21 mouse cellular contexts compared by ENCODE assay signal in the genomic region with DNA sequence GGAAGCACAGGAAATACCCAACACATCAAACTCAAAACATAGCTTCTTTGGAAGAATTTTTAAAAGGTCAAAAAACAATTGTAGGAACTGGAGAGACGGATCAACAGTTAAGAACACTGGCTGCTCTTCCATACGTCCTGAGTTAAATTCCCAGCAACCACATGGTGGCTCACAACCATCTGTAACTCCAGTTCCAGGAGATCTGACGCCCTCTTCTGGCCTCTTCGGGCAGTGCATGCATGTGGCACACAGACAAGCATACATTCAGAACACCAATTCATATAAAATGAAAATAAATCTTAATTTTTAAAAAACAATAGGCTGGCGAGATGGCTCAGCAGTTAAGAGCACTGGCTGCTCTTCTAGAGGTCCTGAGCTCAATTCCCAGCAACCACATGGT. TPM values are rescaled to one million over a fixed set of nuclear protein-coding genes. Genes with fewer than 3 reads are reported as not detected.
DNase-seq lines count a peak whose midpoint lies in the region; ATAC-seq and TF ChIP-seq lines count a peak whose summit lies in the region.
"Not testable (repeated sequence)": the region's sequence is repeated elsewhere in the genome, so short reads cannot be mapped to it uniquely, and the experiment has no call there.
"Had no signal": no experiment of that assay in that cellular context is flagged by ENCODE, and none has a peak within 500 bp of the region (broad histone marks: within the 10 kb centered on the region; RNA-seq: fewer than 3 reads in every experiment).

No protein-coding gene starts in this region.

- not testable (repeated sequence) for H3K9me3 ChIP-seq in ES-Bruce4 (replicated peaks; ENCODE audit: control insufficient read depth, insufficient read depth, low read length, poor library complexity, severe bottlenecking); intestine, postnatal 0 days (ENCODE audit: control insufficient read depth); lung, embryonic 14.5 days (ENCODE audit: low read depth, low read length)

- not testable (repeated sequence) for H3K36me3 ChIP-seq in ES-Bruce4 (ENCODE audit: control insufficient read depth, insufficient read depth, low read length, poor library complexity, severe bottlenecking); intestine, postnatal 0 days (ENCODE audit: control insufficient read depth, insufficient read depth); lung, embryonic 14.5 days (ENCODE audit: insufficient read depth); testis, adult 2 months (ENCODE audit: control insufficient read depth, insufficient read depth, low read length)

- H3K4me3 ChIP-seq in ES-Bruce4 (ENCODE audit: low read depth, low read length); intestine, postnatal 0 days (ENCODE audit: low read depth, low read length); lung, embryonic 14.5 days (ENCODE audit: low read depth, low read length): not testable (repeated sequence)
- H3K4me3 ChIP-seq in testis, adult 2 months (ENCODE audit: control insufficient read depth, low read depth, low read length), result peak overlapping the region; percentile 34

- not testable (repeated sequence) for H3K9ac ChIP-seq in ES-Bruce4 (ENCODE audit: low read depth, poor library complexity, severe bottlenecking); intestine, postnatal 0 days (ENCODE audit: low read depth, low read length); lung, embryonic 14.5 days

- not testable (repeated sequence) for TF ChIP-seq POLR2A in ES-Bruce4 (IDR thresholded peaks at IDR 0.05; ENCODE audit: insufficient read depth, low read length); testis, adult 2 months (IDR thresholded peaks at IDR 0.05; ENCODE audit: control insufficient read depth, low read depth, low read length)

- H3K4me1 ChIP-seq in ES-Bruce4 (ENCODE audit: control insufficient read depth, insufficient read depth, low read length); intestine, postnatal 0 days (replicated peaks; ENCODE audit: control insufficient read depth, insufficient read depth, low read length); lung, embryonic 14.5 days (ENCODE audit: insufficient read depth); testis, adult 2 months (ENCODE audit: control insufficient read depth, insufficient read depth, low read length): not testable (repeated sequence)

- H3K4me2 ChIP-seq in intestine, postnatal 0 days (replicated peaks; ENCODE audit: low read depth); lung, embryonic 14.5 days: not testable (repeated sequence)

- WGBS in intestine, postnatal 0 days, result 77% methylated on average over 5 of the region's 5 CpGs
- 73% methylated on average over 5 of the region's 5 CpGs for WGBS in lung, embryonic 14.5 days

- TF ChIP-seq EP300 in ES-Bruce4 (IDR thresholded peaks at IDR 0.05; ENCODE audit: insufficient read depth, low read depth, low read length), result not testable (repeated sequence)

- DNase-seq in ZHBTc4 (ENCODE audit: low read depth, low spot score), result peak; percentile 44
- DNase-seq in heart, adult 11 months, result peak; percentile 57
- DNase-seq in lung, embryonic 14.5 days, result not testable (repeated sequence)

- ATAC-seq in intestine, postnatal 0 days; lung, embryonic 14.5 days (ENCODE audit: insufficient read depth): not testable (repeated sequence)

- H3K27ac ChIP-seq in ES-Bruce4 (ENCODE audit: insufficient read depth, low read length); intestine, postnatal 0 days (ENCODE audit: low read depth, low read length); lung, embryonic 14.5 days (ENCODE audit: low read depth); testis, adult 2 months (ENCODE audit: control insufficient read depth, insufficient read depth, low read depth, low read length): not testable (repeated sequence)

- H3K27me3 ChIP-seq in ES-Bruce4 (ENCODE audit: control insufficient read depth, insufficient read depth, low read length, poor library complexity, severe bottlenecking); intestine, postnatal 0 days (replicated peaks; ENCODE audit: control insufficient read depth, insufficient read depth, low read length); lung, embryonic 14.5 days (ENCODE audit: insufficient read depth, low read length); testis, adult 2 months (ENCODE audit: control insufficient read depth, insufficient read depth, low read length): not testable (repeated sequence)

- TF ChIP-seq CTCF in ES-Bruce4 (IDR thresholded peaks at IDR 0.05; ENCODE audit: low read depth, low read length), result peak; percentile 19
- peak; percentile 8; the same call in 1 of the 2 replicates for TF ChIP-seq CTCF in intestine, postnatal 0 days (IDR thresholded peaks at IDR 0.05; ENCODE audit: low read depth)
- peak; percentile 25 for TF ChIP-seq CTCF in lung, embryonic 14.5 days (IDR thresholded peaks at IDR 0.05; ENCODE audit: low read depth)
- peak; percentile 30; the same call in 1 of the 2 replicates for TF ChIP-seq CTCF in testis, adult 2 months (IDR thresholded peaks at IDR 0.05; ENCODE audit: control insufficient read depth, insufficient read depth, insufficient replicate concordance, low read depth, low read length)

RNA-seq across cellular contexts. Expression of gene 4930470P17Rik, which starts 10.0 kb away (rescaled TPM):
- not detected in 2 replicates for polyA plus RNA-seq in ES-Bruce4 (2011; ENCODE audit: insufficient read depth, insufficient read length, low read depth, missing spikeins)
- polyA plus RNA-seq in intestine, postnatal 0 days (2015; fragmentation: Nextera tagmentation; extraction: Ambion mirVana), result not detected in 2 replicates
- polyA plus RNA-seq in lung, embryonic 14.5 days (2014; fragmentation: Nextera tagmentation; extraction: Ambion mirVana), result not detected in 2 replicates
- polyA plus RNA-seq in testis, adult 2 months (2012; rRNA removed), result 2.9 and 4.1 TPM in 2 replicates
- polyA plus RNA-seq: activated CD4-positive, CD25-positive, alpha-beta regulatory T cell, adult 4 months; brain, embryonic 14.5 days; cortical plate, adult 2 months; embryonic facial prominence, embryonic 10.5 days; embryonic facial prominence, embryonic 13.5 days; erythroblast, embryonic 14.5 days; forebrain, embryonic 12.5 days; forebrain, embryonic 15.5 days; G1E; heart, embryonic 10.5 days; heart, embryonic 13.5 days; heart, embryonic 16.5 days; hindbrain, embryonic 11.5 days; intestine, embryonic 14.5 days; Patski had no signal
